Mouse (Mus musculus): ENCODE data around the gene Ces2b. TPM values are rescaled to one million over a fixed set of nuclear protein-coding genes. Genes with fewer than 3 reads are reported as not detected.

The Ces2b gene
- polyA plus RNA-seq (2015; fragmentation: Nextera tagmentation; extraction: Ambion mirVana) = 0.63 and 0.69 TPM in 2 replicates

DNA sequence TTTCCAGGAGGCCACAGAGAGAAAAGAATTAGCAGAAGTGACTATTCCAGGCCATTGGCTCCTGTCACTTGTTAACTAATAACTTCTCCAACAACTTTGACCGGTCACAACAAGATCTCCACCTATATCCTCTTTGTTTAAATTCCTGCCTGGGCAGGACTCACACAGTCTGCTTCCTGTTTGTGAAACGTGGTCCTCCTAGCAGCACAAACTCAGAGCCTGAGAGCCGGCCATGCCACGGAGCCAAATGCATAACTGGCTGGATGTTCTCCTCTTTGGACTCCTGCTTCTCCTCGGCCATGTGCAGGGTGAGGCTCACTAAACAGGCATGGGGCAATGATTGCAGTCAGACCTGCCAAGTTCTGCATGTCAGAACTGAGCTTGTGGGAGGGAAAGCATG is at the start of gene Ces2b:
Gene Ces2b, plus strand, starts transcription at position 133 of the 400 bp plus-strand sequence.
- H3K9me3 ChIP-seq (replicated peaks) = no peaks in the 10 kb centered on the region
- no peak within 1 kb of the TSS for H3K4me2 ChIP-seq
- H3K27ac ChIP-seq = no peak within 1 kb of the TSS
- no peak within 1 kb of the TSS for H3K4me3 ChIP-seq (replicated peaks)
- no peak for ATAC-seq (replicated peaks; ENCODE audit: low FRiP score)
- no peaks in the 10 kb centered on the region for H3K27me3 ChIP-seq
- 57% methylated on average over 5 of the region's 5 CpGs for WGBS
- no peak within 1 kb of the TSS for H3K9ac ChIP-seq
- no peaks in the 10 kb centered on the region for H3K4me1 ChIP-seq
- no peaks in the 10 kb centered on the region for H3K36me3 ChIP-seq

DNA sequence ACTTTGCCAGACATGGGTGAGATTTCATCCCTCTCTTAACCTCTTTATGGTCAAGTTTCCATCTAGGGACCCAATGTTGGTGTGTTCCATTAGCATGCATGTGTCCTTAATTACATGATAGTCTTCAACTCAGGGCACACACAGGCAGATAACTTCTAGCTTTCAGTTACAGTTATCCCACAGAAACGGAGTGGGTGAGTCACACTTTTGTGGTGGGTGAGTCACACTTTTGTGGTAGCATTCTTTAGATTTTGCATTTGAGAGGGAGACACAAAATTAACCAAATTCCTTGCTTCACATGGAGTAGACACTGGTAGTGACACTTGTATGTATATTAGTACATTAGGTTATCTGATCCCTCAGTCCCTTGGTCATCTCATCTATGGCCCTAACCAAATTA is 44.3 kb upstream of the Ces2b start:
- Histone ChIP-seq H3K4me2 (no peak overlapping the region), H3K9me3 (replicated peaks) (no peaks in the 10 kb centered on the region), H3K4me3 (replicated peaks) (no peak overlapping the region), H3K36me3 (no peaks in the 10 kb centered on the region), H3K4me1 (no peaks in the 10 kb centered on the region), H3K27me3 (no peaks in the 10 kb centered on the region), H3K27ac (no peak overlapping the region), H3K9ac (no peak overlapping the region)
- WGBS = 74% methylated on average over 1 of the region's 1 CpGs
- no peak for ATAC-seq (replicated peaks; ENCODE audit: low FRiP score)

DNA sequence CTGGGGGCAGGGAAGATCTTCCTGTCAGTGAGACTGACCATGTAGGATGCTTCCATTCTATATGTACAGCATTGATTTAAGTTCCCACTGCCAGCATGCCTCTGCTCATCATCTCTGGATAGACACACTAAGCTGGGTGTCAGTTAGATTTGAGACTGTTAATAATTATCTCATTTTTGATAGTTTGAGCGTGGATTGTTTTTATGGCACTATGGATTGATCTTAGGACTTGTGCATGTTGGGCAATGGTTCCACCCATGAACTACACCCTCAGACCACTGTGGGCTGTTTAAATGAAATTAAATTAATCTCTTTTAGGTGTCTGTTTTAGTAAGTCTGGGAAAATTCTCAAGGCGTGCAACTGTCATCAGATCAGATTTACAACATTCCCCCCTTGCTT is 42.4 kb upstream of the Ces2b start:
- Histone ChIP-seq H3K9ac (no peak overlapping the region), H3K27me3 (no peaks in the 10 kb centered on the region), H3K4me2 (no peak overlapping the region), H3K27ac (no peak overlapping the region), H3K36me3 (no peaks in the 10 kb centered on the region), H3K4me1 (no peaks in the 10 kb centered on the region), H3K9me3 (replicated peaks) (no peaks in the 10 kb centered on the region), H3K4me3 (replicated peaks) (no peak overlapping the region)
- ATAC-seq (replicated peaks; ENCODE audit: low FRiP score) = no peak
- 58% methylated on average over 2 of the region's 2 CpGs for WGBS

DNA sequence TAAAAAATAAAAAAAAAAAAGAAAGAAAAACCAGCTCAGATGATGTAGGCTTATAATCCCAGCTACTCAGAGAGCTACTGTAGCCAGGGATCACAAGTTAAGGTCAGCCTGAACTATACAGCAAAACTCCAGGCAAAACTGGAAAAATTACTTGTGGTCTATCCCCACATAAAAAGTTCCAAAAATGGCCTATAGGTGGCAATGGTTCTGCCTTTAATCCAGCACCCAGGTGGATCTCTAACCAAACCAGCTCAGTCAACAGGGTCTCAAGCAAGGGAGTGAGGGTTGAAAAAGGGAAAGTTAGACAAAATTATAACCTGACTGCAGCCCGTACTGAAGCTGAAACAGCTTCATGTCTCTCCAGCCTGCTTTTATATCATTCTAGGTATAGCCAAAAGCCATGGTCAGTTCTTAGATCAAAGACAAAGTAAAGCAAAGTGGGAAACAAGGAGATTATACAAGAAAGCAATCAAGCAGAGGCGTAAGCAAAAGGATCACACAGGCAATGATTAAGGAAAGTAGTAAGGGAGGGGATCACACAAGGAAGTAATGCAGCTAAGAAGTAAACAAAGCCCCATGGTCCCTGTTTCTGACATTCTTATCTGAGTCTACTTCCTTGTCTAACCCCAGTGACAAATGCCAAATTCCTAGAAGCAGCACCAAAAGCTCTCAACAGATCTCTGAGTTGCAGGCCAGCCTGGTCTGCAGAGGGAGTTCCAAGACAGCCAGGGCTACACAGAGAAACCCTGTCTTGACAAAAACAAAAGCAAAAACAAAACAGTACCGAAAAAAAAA is 41.3 kb upstream of the Ces2b start:
- no peak overlapping the region for H3K27ac ChIP-seq
- 63% methylated on average over 3 of the region's 3 CpGs for WGBS
- H3K9ac ChIP-seq = no peak overlapping the region
- no peaks in the 10 kb centered on the region for H3K4me1 ChIP-seq
- H3K27me3 ChIP-seq = no peaks in the 10 kb centered on the region
- no peak for ATAC-seq (replicated peaks; ENCODE audit: low FRiP score)
- H3K4me2 ChIP-seq = no peak overlapping the region
- H3K9me3 ChIP-seq (replicated peaks) = no peaks in the 10 kb centered on the region
- H3K4me3 ChIP-seq (replicated peaks) = no peak overlapping the region
- no peaks in the 10 kb centered on the region for H3K36me3 ChIP-seq

DNA sequence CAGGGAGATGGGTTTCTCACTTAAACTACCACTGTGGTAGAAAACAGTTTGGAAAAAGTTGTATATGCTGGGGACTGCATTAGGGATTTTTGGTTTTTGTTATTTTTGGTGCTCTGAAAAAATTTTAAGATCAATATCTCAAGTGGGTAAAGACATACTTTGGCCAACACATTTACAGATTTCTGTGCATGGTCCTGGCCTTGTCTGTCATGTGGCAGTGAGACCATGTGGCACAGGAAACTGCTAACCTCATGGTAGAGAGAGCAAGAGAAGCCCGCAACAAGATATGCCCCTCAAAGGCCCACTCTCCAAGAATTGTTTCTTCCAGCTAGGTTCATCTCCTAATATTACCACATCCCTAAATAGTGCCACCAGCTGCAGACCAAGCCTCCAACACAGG is 32.0 kb upstream of the Ces2b start:
- no peak overlapping the region for H3K27ac ChIP-seq
- no peak for ATAC-seq (replicated peaks; ENCODE audit: low FRiP score)
- H3K4me2 ChIP-seq = no peak overlapping the region
- WGBS = 90% methylated on average over 1 of the region's 1 CpGs
- no peaks in the 10 kb centered on the region for H3K4me1 ChIP-seq
- no peaks in the 10 kb centered on the region for H3K36me3 ChIP-seq
- H3K27me3 ChIP-seq = no peaks in the 10 kb centered on the region
- H3K9me3 ChIP-seq (replicated peaks) = no peaks in the 10 kb centered on the region
- no peak overlapping the region for H3K9ac ChIP-seq
- H3K4me3 ChIP-seq (replicated peaks) = no peak overlapping the region

DNA sequence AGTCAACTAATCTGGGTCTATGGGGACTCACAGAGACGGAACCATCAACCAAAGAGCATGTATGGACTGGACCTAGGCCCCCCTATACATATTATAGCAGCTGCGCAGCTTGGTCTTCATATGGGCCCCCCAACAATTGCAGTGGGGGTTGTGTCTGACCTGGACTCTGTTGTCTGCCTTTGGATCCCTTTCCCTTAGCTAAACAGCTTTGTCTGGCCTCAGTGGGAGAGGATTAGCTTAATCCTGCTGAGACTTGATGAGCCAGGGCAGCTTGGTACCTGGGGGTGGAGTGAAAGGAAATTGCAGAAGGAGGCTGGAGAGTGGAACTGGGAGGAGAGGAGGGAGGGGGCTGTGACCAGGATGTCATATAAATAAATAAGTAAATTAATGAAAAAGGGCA is 25.2 kb upstream of the Ces2b start:
- no peak overlapping the region for H3K9ac ChIP-seq
- H3K4me1 ChIP-seq = no peaks in the 10 kb centered on the region
- no peak overlapping the region for H3K4me2 ChIP-seq
- H3K27ac ChIP-seq = no peak overlapping the region
- 44% methylated on average over 2 of the region's 2 CpGs for WGBS
- no peak for ATAC-seq (replicated peaks; ENCODE audit: low FRiP score)
- no peaks in the 10 kb centered on the region for H3K27me3 ChIP-seq
- H3K36me3 ChIP-seq = no peaks in the 10 kb centered on the region
- no peak overlapping the region for H3K4me3 ChIP-seq (replicated peaks)
- H3K9me3 ChIP-seq (replicated peaks) = no peaks in the 10 kb centered on the region

DNA sequence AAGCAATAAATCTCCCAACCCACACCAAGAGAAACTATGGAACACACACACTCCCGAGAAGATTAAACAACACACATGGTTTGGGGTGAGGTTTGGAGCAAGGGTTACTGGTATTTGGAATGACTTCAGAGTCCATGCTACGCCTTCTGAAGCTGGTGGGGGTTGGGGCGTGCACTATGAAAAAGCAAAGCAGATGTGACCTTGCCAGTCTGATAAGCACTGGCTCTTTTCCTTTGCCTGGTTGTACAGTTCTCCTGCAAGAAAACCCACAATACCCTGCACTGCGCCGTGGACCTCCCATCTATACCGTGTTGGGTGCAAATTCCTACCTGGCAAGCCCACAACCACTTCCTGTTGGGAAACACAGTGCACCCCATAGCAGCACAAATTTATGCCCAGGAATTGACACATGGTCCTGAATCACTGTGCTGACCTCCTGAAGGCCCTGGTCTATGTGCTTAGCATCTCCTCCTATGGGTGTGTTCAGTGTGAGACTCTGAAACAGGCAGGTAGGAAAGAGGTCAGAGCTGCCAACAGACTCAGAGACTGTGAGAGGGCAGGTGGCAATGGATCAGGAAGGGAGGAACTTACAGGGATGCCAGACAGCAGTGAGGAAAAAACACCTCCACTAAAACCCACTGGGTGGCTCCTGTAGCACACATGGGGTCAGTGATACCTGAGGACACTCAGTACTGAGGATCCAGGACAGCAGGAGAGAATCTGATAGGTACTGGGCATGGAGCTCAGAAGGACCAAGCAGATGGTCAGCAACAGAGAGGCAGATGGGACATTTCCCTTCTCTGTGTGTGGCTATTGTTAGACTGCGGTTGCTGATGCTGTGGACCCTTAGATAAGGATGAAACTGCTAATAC is 22.6 kb upstream of the Ces2b start:
- no peak overlapping the region for H3K27ac ChIP-seq
- ATAC-seq (replicated peaks; ENCODE audit: low FRiP score) = no peak
- no peaks in the 10 kb centered on the region for H3K4me1 ChIP-seq
- no peak overlapping the region for H3K9ac ChIP-seq
- no peaks in the 10 kb centered on the region for H3K27me3 ChIP-seq
- H3K4me3 ChIP-seq (replicated peaks) = no peak overlapping the region
- 87% methylated on average over 7 of the region's 7 CpGs for WGBS
- H3K36me3 ChIP-seq = no peaks in the 10 kb centered on the region
- H3K9me3 ChIP-seq (replicated peaks) = no peaks in the 10 kb centered on the region
- H3K4me2 ChIP-seq = no peak overlapping the region

DNA sequence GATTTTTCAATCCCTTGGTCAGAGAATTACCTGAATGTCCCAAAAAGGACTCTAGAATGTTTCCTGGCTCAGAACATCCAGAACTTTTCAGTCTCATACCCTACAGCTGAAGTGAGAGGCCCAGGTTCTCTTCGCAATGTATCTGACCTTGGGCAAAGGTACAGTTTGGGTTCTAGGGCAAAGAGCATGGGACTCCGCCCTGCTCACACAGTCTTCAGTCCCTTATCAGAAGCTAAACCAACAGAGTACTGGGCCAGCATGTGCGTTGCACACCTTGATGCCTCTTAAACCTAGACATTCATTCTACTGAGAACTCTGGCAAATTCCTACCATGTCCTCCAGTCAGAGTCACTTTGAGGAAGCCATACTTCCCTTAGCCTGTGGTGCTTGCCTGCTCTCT is 21.9 kb upstream of the Ces2b start:
- no peak overlapping the region for H3K4me3 ChIP-seq (replicated peaks)
- H3K4me2 ChIP-seq = no peak overlapping the region
- 94% methylated on average over 3 of the region's 3 CpGs for WGBS
- no peak for ATAC-seq (replicated peaks; ENCODE audit: low FRiP score)
- H3K9me3 ChIP-seq (replicated peaks) = no peaks in the 10 kb centered on the region
- no peak overlapping the region for H3K27ac ChIP-seq
- no peaks in the 10 kb centered on the region for H3K27me3 ChIP-seq
- H3K9ac ChIP-seq = no peak overlapping the region
- H3K36me3 ChIP-seq = no peaks in the 10 kb centered on the region
- no peaks in the 10 kb centered on the region for H3K4me1 ChIP-seq

DNA sequence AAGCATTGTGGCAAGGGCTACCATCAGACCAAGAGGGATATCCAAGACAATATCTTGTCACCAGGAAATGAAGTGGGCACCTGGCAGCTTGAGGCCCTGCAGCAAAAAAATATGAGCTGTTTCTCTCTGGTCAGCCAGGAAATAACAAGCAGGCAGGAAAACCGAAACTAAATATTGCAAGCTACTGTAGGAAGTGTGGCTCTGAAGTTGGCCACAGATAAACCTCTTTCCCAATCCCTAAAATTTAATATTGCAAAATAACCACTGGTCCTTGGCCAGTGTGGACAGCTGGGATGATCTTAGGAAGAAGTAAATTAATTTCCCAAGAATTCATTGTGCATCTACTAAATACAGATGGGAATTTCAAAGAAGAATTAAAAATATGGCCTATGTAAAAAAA is 4.5 kb upstream of the Ces2b start:
- Histone ChIP-seq H3K27ac (no peak overlapping the region), H3K9me3 (replicated peaks) (no peaks in the 10 kb centered on the region), H3K4me1 (no peaks in the 10 kb centered on the region), H3K4me3 (replicated peaks) (no peak overlapping the region), H3K36me3 (no peaks in the 10 kb centered on the region), H3K4me2 (no peak overlapping the region), H3K27me3 (no peaks in the 10 kb centered on the region), H3K9ac (no peak overlapping the region)
- 84% methylated on average over 1 of the region's 1 CpGs for WGBS
- no peak for ATAC-seq (replicated peaks; ENCODE audit: low FRiP score)

DNA sequence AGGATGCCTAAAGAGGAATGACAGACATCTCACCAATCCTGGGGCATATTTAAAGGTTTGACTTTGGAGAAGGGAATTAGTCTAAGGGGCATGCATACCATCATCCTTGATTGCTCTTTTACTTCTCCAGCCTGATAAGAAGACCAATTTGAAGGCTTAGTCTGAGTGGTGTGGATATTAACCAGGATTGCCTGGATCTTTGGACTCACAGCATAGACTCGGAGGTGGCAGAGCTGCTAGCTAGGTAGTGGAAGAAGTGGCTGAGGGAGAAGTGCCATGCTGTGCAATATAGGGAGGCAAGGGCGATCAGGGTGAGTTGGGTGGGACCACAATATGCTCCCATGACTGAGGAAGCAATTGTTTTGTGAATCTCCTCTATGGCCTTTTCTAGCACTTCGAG is 3.2 kb upstream of the Ces2b start:
- 81% methylated on average over 3 of the region's 3 CpGs for WGBS
- no peaks in the 10 kb centered on the region for H3K27me3 ChIP-seq
- H3K4me3 ChIP-seq (replicated peaks) = no peak overlapping the region
- H3K4me1 ChIP-seq = no peaks in the 10 kb centered on the region
- H3K9ac ChIP-seq = no peak overlapping the region
- H3K27ac ChIP-seq = no peak overlapping the region
- no peak for ATAC-seq (replicated peaks; ENCODE audit: low FRiP score)
- H3K4me2 ChIP-seq = no peak overlapping the region
- H3K36me3 ChIP-seq = no peaks in the 10 kb centered on the region
- no peaks in the 10 kb centered on the region for H3K9me3 ChIP-seq (replicated peaks)

DNA sequence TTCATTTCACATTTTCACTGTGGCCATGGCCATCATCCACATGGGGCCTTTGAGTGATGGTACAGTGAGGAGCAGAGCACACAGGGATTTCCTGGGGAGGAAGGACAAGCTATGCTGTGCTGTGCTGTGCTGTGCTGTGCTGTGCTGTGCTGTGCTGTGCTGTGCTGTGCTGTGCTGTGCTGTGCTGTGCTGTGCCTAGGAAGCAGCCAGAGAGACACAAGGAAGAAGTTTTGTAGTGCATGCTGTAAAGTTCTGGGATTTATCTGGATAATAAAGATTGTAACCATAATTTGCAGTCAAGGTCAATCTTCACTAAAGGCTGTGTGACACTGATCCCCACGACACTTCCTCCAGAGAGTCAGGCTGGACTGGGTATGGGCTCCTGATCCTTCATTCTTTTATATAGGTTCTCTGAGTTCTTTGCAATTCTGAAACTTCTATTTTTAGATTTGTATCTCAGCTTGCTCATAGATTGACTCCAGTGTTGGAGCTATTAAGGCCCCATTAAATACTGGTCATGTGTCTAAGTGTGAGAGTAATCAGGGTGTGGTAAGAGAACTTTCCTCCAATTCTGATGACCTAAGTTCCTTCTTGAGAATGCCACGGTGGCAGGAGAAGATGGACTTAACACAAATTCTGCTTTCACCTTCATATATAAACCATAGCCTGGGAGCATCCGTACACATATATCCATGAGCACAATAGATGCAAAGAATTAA is 10.1 kb downstream of the Ces2b start:
- no peak overlapping the region for H3K4me3 ChIP-seq (replicated peaks)
- no peak overlapping the region for H3K4me2 ChIP-seq
- no peaks in the 10 kb centered on the region for H3K27me3 ChIP-seq
- no peak for ATAC-seq (replicated peaks; ENCODE audit: low FRiP score)
- no peaks in the 10 kb centered on the region for H3K36me3 ChIP-seq
- H3K9ac ChIP-seq = no peak overlapping the region
- 84% methylated on average over 3 of the region's 3 CpGs for WGBS
- no peaks in the 10 kb centered on the region for H3K9me3 ChIP-seq (replicated peaks)
- no peaks in the 10 kb centered on the region for H3K4me1 ChIP-seq
- H3K27ac ChIP-seq = no peak overlapping the region

DNA sequence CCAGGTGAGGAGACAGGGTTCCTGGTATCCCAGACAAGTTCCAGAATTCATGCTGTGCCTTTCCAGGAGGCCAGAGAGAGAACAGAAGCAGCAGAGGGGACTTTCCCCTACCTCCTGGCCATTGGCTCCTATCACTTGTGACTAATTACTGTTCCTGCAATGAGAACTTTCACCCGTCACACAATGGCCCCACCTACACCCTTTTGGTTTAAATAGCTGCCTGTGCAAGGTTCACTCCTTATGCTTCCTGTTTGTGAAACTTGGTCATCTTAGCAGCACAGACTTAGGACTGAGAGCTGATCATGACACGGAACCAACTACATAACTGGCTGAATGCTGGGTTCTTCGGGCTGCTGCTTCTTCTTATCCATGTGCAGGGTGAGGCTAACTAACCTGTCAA is 15.5 kb downstream of the Ces2b start, which contains the start of gene Ces2c:
Gene Ces2c, plus strand, starts transcription at position 238 of the 400 bp plus-strand sequence.
- Histone ChIP-seq H3K4me2 (no peak within 1 kb of the TSS), H3K4me1 (no peaks in the 10 kb centered on the region), H3K27me3 (no peaks in the 10 kb centered on the region), H3K9me3 (replicated peaks) (no peaks in the 10 kb centered on the region), H3K9ac (no peak within 1 kb of the TSS), H3K4me3 (replicated peaks) (no peak within 1 kb of the TSS), H3K36me3 (no peaks in the 10 kb centered on the region), H3K27ac (no peak within 1 kb of the TSS)
- 70% methylated on average over 3 of the region's 3 CpGs for WGBS
- no peak for ATAC-seq (replicated peaks; ENCODE audit: low FRiP score)

Data from kidney, embryonic 15.5 days (tissue).